Mouse (Mus musculus): ENCODE measurements at regions not wholly inside any gene's neighbourhood (a gene's known extent, or its start where the extent isn't known, plus 50 kb on each side); places are given as distances from the start of the nearest gene placed in this dataset.

DNA sequence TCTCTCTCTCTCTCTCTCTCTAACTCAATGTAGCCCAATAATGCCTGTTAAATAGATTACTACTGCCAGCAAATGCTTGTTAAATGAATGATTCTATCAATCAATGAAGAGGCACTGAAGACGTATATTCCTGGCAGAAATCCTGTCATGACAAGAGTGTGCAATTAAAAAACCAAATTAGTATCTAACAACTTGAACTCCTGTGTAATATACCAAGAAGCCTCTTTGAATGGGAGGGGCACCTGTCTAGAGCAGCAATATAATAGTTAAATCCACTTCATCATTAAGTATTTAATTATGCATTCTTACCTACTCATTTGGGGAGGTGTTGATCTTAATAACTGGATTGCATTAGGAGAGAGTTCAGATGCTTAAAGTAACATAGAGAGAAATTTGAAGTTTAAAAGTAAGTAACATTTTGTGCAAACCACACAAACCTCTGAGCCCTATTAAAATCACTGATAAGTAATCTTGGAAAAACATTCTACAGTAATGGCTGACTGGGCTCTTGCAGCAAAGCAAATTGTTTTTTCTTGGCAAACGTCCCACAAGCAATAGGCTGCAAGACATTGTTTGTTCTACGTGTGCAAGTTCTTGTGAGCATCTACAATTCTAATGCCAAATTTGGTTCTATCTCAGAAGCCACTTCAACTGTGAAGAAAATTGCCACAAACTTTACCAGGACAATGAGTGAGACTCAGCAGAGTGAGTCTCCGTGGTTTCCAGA is 719.7 kb upstream of the Cited2 start:
- TF ChIP-seq CTCF (IDR thresholded peaks at IDR 0.05; ENCODE audit: low read depth) (no peak), EP300 (IDR thresholded peaks at IDR 0.05; ENCODE audit: low read depth) (no peak)
- Histone ChIP-seq H3K27ac (ENCODE audit: low read depth) (no peak overlapping the region), H3K4me3 (ENCODE audit: low read depth, low read length) (no peak overlapping the region), H3K9ac (replicated peaks) (no peak overlapping the region), H3K4me2 (ENCODE audit: low read depth, low read length) (no peak overlapping the region), H3K4me1 (ENCODE audit: insufficient read depth) (no peaks in the 10 kb centered on the region), H3K36me3 (replicated peaks; ENCODE audit: insufficient read depth, low read length) (no peaks in the 10 kb centered on the region), H3K9me3 (ENCODE audit: low read length) (no peaks in the 10 kb centered on the region), H3K27me3 (ENCODE audit: insufficient read depth, low read length) (no peaks in the 10 kb centered on the region)
- ATAC-seq (no peak), DNase-seq (no peak)
- WGBS (ENCODE audit: insufficient replicate concordance), result 52% methylated on average over 4 of the region's 4 CpGs

DNA sequence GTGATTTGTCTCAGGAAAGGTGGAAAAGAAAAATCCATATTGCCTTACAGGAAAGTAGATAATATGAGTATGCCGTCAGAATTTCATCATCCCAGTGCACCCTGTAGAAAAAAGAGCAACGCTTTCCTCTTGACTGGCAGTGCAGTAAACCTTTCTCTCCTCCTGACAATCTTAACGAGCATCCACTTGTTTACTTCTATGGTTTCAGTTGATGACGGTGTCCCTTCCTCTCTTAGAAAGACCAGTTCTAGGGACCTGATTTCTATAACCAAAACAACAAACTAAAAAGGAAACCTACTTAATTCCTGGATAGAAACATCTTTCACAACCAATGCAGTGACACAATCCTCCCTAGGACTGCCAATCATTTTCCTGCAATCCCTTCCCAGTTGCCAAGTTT is 714.3 kb upstream of the Cited2 start:
- Histone ChIP-seq H3K4me2 (ENCODE audit: low read depth, low read length) (no peak overlapping the region), H3K4me1 (ENCODE audit: insufficient read depth) (no peaks in the 10 kb centered on the region), H3K27me3 (ENCODE audit: insufficient read depth, low read length) (no peaks in the 10 kb centered on the region), H3K36me3 (replicated peaks; ENCODE audit: insufficient read depth, low read length) (no peaks in the 10 kb centered on the region), H3K27ac (ENCODE audit: low read depth) (no peak overlapping the region), H3K4me3 (ENCODE audit: low read depth, low read length) (no peak overlapping the region), H3K9me3 (ENCODE audit: low read length) (no peaks in the 10 kb centered on the region), H3K9ac (replicated peaks) (no peak overlapping the region)
- no peak for ATAC-seq
- TF ChIP-seq EP300 (IDR thresholded peaks at IDR 0.05; ENCODE audit: low read depth), result no peak
- TF ChIP-seq CTCF (IDR thresholded peaks at IDR 0.05; ENCODE audit: low read depth), result no peak
- DNase-seq, result no peak
- WGBS (ENCODE audit: insufficient replicate concordance), result 71% methylated on average over 4 of the region's 4 CpGs

DNA sequence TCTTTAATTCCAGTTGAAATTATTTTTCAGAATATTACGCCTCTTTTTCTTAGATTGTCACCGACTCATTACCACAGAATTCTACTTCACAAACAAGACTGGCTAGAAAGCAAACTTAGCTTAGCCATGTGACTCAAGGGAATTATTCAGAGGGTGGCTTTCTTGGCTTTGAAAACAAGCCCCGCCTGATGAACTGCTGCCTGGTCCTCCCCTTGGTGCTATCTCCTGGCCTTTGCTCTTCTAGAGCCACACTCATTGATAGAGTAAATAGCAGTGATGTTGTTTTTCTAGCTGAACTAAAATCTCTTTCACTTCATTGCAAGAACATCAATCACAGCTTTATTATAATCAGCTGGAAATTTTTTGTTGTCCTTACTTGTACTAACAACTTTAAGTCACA is 713.0 kb upstream of the Cited2 start:
- Histone ChIP-seq H3K9ac (replicated peaks) (no peak overlapping the region), H3K27me3 (ENCODE audit: insufficient read depth, low read length) (no peaks in the 10 kb centered on the region), H3K9me3 (ENCODE audit: low read length) (no peaks in the 10 kb centered on the region), H3K4me3 (ENCODE audit: low read depth, low read length) (no peak overlapping the region), H3K4me2 (ENCODE audit: low read depth, low read length) (no peak overlapping the region), H3K4me1 (ENCODE audit: insufficient read depth) (no peaks in the 10 kb centered on the region), H3K36me3 (replicated peaks; ENCODE audit: insufficient read depth, low read length) (no peaks in the 10 kb centered on the region), H3K27ac (ENCODE audit: low read depth) (no peak overlapping the region)
- TF ChIP-seq CTCF (IDR thresholded peaks at IDR 0.05; ENCODE audit: low read depth) (no peak), EP300 (IDR thresholded peaks at IDR 0.05; ENCODE audit: low read depth) (no peak)
- ATAC-seq (peak; percentile 48), DNase-seq (no peak)
- 64% methylated on average over 3 of the region's 3 CpGs for WGBS (ENCODE audit: insufficient replicate concordance)

DNA sequence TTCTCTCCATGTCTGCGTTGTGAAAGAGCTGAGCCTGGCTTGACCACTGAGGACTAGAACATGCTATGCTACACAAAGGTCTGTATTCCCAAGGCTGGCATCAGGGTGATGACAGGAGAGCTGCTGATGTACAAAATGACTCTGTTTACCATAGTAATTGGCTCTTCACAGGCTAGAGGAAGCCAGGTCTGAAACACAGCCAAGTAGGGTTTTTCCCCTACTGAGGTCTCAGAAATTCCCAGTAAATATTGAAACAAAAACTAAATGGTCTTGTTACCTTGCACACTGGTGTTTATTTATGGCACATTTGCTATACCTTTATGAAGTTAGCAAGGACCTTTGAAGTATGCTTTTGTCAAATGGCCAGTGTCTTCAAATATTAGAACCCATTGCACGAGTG is 711.1 kb upstream of the Cited2 start:
- no peak overlapping the region for H3K9ac ChIP-seq (replicated peaks)
- H3K27me3 ChIP-seq (ENCODE audit: insufficient read depth, low read length), result no peaks in the 10 kb centered on the region
- WGBS (ENCODE audit: insufficient replicate concordance), result 76% methylated on average over 2 of the region's 2 CpGs
- TF ChIP-seq EP300 (IDR thresholded peaks at IDR 0.05; ENCODE audit: low read depth), result no peak
- TF ChIP-seq CTCF (IDR thresholded peaks at IDR 0.05; ENCODE audit: low read depth), result no peak
- H3K4me3 ChIP-seq (ENCODE audit: low read depth, low read length), result no peak overlapping the region
- ATAC-seq (no peak), DNase-seq (no peak)
- no peaks in the 10 kb centered on the region for H3K36me3 ChIP-seq (replicated peaks; ENCODE audit: insufficient read depth, low read length)
- H3K27ac ChIP-seq (ENCODE audit: low read depth), result no peak overlapping the region
- no peak overlapping the region for H3K4me2 ChIP-seq (ENCODE audit: low read depth, low read length)
- no peaks in the 10 kb centered on the region for H3K4me1 ChIP-seq (ENCODE audit: insufficient read depth)
- no peaks in the 10 kb centered on the region for H3K9me3 ChIP-seq (ENCODE audit: low read length)

DNA sequence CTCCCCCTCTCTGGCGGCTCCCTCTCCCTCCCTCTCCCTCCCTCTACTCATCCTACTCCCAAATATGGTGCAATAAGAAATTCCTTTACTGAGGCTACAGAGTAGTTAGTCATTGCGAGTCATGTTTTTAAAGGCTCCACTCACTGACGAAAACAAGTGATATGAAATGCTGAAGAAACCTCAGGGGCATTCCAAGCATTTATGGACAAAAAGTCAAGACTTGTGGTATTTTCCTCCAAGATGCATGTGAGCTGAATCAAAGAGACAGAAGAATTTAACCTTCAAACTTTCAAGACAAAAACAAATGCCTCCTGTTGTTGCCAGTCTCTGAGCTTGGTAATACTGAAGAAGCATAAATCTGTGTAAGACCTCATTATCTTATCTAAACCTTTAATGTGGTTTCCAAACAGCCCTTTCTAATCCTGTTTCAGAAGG is 710.5 kb upstream of the Cited2 start:
- Histone ChIP-seq H3K4me3 (ENCODE audit: low read depth, low read length) (no peak overlapping the region), H3K27ac (ENCODE audit: low read depth) (no peak overlapping the region), H3K27me3 (ENCODE audit: insufficient read depth, low read length) (no peaks in the 10 kb centered on the region), H3K9ac (replicated peaks) (no peak overlapping the region), H3K4me1 (ENCODE audit: insufficient read depth) (no peaks in the 10 kb centered on the region), H3K4me2 (ENCODE audit: low read depth, low read length) (no peak overlapping the region), H3K9me3 (ENCODE audit: low read length) (no peaks in the 10 kb centered on the region), H3K36me3 (replicated peaks; ENCODE audit: insufficient read depth, low read length) (no peaks in the 10 kb centered on the region)
- ATAC-seq, result no peak
- DNase-seq, result no peak
- WGBS (ENCODE audit: insufficient replicate concordance), result 78% methylated on average over 3 of the region's 3 CpGs
- TF ChIP-seq CTCF (IDR thresholded peaks at IDR 0.05; ENCODE audit: low read depth) (no peak), EP300 (IDR thresholded peaks at IDR 0.05; ENCODE audit: low read depth) (no peak)

DNA sequence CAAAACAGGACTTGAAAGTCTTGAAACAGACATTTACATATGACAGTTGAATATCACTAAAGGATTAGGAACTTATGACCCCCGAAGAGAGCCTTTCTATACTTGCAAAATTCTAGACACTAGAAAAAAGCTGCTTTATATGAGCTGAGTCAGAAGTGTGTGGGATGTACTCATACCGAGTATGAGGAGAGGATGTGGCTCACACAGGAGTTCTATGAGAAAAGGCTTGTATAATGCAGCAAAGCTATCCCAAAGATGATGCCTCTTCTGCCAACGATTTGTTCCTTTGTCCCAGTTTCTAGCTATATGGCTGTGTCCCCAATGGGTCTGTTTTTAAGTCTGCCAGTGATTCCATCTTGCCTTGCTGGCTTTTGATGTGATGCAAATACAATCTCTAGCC is 708.2 kb upstream of the Cited2 start:
- 69% methylated on average over 3 of the region's 3 CpGs for WGBS (ENCODE audit: insufficient replicate concordance)
- H3K4me2 ChIP-seq (ENCODE audit: low read depth, low read length), result no peak overlapping the region
- DNase-seq, result no peak
- H3K4me1 ChIP-seq (ENCODE audit: insufficient read depth), result no peaks in the 10 kb centered on the region
- H3K36me3 ChIP-seq (replicated peaks; ENCODE audit: insufficient read depth, low read length), result no peaks in the 10 kb centered on the region
- no peaks in the 10 kb centered on the region for H3K27me3 ChIP-seq (ENCODE audit: insufficient read depth, low read length)
- ATAC-seq, result no peak
- H3K4me3 ChIP-seq (ENCODE audit: low read depth, low read length), result no peak overlapping the region
- H3K9me3 ChIP-seq (ENCODE audit: low read length), result no peaks in the 10 kb centered on the region
- no peak overlapping the region for H3K9ac ChIP-seq (replicated peaks)
- no peak for TF ChIP-seq CTCF (IDR thresholded peaks at IDR 0.05; ENCODE audit: low read depth)
- no peak for TF ChIP-seq EP300 (IDR thresholded peaks at IDR 0.05; ENCODE audit: low read depth)
- H3K27ac ChIP-seq (ENCODE audit: low read depth), result no peak overlapping the region

Data from liver, postnatal 0 days (tissue).